Mouse (Mus musculus): ENCODE measurements around the gene Adgrg3.

Adgrg3 gene

GRCm38 (mm10) chr8:95024387-95024786 is 6.9 kb downstream of the Adgrg3 start:
- DNase-seq (ENCODE audit: low spot score) = no peak

GRCm38 (mm10) chr8:95025421-95025820 is 7.9 kb downstream of the Adgrg3 start:
- no peak for DNase-seq (ENCODE audit: low spot score)

GRCm38 (mm10) chr8:95028391-95028790 is 10.9 kb downstream of the Adgrg3 start:
- DNase-seq (ENCODE audit: low spot score) = peak; percentile 38

- peak; percentile 90 for DNase-seq (ENCODE audit: low spot score)
Measured at GRCm38 (mm10) chr8:95037106-95037925, 19.8 kb downstream of the Adgrg3 start.

GRCm38 (mm10) chr8:95041883-95042784 is 24.6 kb downstream of the Adgrg3 start:
- DNase-seq (ENCODE audit: low spot score) = no peak

- no peak for DNase-seq (ENCODE audit: low spot score)
Measured at GRCm38 (mm10) chr8:95044811-95045210, 27.3 kb downstream of the Adgrg3 start.

GRCm38 (mm10) chr8:95046982-95047381 is 29.5 kb downstream of the Adgrg3 start:
- DNase-seq (ENCODE audit: low spot score) = no peak

- no peak for DNase-seq (ENCODE audit: low spot score)
Measured at GRCm38 (mm10) chr8:95047884-95048680, 30.6 kb downstream of the Adgrg3 start.

GRCm38 (mm10) chr8:95049636-95050035 is 32.1 kb downstream of the Adgrg3 start:
- no peak for DNase-seq (ENCODE audit: low spot score)

- DNase-seq (ENCODE audit: low spot score) = no peak
Measured at GRCm38 (mm10) chr8:95054438-95054837, 36.9 kb downstream of the Adgrg3 start.

- no peak for DNase-seq (ENCODE audit: low spot score)
Measured at GRCm38 (mm10) chr8:95054927-95055510, 37.5 kb downstream of the Adgrg3 start, which contains the start of gene Drc7. Gene Drc7 (plus strand): TSS chr8:95055103.

- no peak for DNase-seq (ENCODE audit: low spot score)
Measured at GRCm38 (mm10) chr8:95056414-95056813, 38.9 kb downstream of the Adgrg3 start.

GRCm38 (mm10) chr8:95058661-95059060 is 41.2 kb downstream of the Adgrg3 start:
- DNase-seq (ENCODE audit: low spot score) = no peak

GRCm38 (mm10) chr8:95059812-95060533 is 42.5 kb downstream of the Adgrg3 start:
- no peak for DNase-seq (ENCODE audit: low spot score)

GRCm38 (mm10) chr8:95064531-95064930 is 47.0 kb downstream of the Adgrg3 start:
- peak; percentile 89 for DNase-seq (ENCODE audit: low spot score)

GRCm38 (mm10) chr8:95067582-95067981 is 50.1 kb downstream of the Adgrg3 start:
- peak; percentile 42 for DNase-seq (ENCODE audit: low spot score)

- DNase-seq (ENCODE audit: low spot score) = no peak
Measured at GRCm38 (mm10) chr8:95075504-95075903, 58.0 kb downstream of the Adgrg3 start.

- DNase-seq (ENCODE audit: low spot score) = no peak
Measured at GRCm38 (mm10) chr8:95076151-95076550, 58.7 kb downstream of the Adgrg3 start.

GRCm38 (mm10) chr8:95078055-95078454 is 60.6 kb downstream of the Adgrg3 start:
- no peak for DNase-seq (ENCODE audit: low spot score)

- DNase-seq (ENCODE audit: low spot score) = no peak
Measured at GRCm38 (mm10) chr8:95079305-95079704, 61.8 kb downstream of the Adgrg3 start.

All from adipocyte (in vitro differentiated cells).